Mouse (Mus musculus): ENCODE measurements around the gene Adck2.
A peak's percentile ranks its signal among the peaks of the same experiment; 100 is the strongest.

Gene Adck2

DNA sequence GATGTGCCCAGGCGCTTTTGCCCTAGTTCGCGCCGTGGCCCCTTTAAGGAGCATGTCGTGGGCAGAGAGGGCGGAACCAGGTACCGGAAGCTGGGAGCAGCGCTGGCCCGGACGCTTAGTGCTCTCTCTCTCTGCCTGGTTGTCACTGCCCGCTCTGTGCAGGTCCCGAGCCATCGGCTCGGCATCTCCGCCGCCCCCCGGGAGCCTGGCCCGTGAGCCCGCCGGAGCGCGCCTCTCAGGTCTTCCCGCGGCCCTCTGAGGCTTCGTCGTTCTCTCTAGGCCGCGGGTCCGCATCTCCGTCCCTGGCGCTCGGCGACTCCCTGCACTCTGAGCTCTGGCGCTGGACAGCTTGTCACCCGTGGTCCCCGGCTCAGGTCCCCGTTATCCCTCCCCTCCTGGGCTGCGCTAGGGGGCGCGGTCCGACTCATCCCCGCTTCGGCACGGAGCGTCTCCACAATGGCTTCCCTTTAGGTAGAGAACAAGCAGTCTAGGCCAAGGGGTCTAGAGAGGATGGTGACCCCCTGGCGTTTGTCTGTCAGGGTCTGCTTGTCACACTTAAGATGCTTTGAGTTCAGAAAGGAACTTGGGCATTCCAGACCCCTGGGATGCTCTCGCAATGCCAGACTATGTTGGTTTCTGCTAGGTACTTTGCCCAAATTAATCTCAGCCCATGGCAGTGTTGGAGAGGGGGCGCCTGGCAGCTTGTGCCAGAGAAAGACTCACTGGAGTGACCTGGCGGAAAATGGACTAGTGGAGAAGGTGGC, at the start of gene Adck2:
Gene Adck2, plus strand, starts transcription at position 83 of the 764 bp plus-strand sequence.
- DNase-seq (ENCODE audit: low spot score) = peak; percentile 83

DNA sequence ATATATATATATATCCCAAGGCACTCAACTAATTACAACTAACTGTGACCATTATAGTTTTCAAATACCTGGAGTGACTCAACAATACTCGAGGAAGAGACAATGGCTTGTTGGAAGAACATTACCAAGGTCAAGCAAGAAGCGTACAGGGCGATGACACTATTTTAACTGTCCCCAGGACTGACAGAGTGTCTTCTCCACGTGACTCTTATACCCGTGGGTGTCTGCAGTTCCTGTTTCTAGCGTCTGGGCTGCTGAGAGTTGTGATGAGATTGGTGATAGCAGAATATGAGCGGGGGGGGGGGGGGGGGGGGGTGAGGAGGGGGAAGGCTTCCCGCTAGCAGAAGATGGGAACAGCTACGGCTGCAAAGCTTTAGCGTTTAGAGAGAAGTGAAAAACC, 46.9 kb upstream of the Adck2 start:
- no peak for DNase-seq (ENCODE audit: low spot score)

DNA sequence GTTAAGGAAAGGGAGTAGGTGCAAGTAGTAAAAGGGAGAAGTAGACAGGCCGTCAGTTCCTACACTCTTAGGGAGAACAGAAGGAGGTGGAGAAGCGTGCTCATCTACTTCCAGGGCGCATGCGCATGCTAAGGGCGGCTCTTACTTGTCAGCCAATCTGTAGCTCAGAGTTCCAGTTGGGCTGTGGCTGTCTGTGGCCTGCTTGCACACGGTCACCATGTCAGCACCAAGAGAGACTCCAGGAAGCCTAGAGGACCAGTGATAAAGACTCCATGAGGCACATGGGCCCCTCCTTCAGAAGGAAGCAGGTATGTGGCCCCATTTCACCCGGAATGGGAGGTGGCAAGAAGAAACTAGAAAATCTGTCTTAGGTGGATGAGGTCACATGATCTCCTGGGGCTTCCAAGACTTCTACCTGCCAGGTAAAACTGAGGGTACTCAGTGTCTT, 46.3 kb upstream of the Adck2 start:
- no peak for DNase-seq (ENCODE audit: low spot score)

DNA sequence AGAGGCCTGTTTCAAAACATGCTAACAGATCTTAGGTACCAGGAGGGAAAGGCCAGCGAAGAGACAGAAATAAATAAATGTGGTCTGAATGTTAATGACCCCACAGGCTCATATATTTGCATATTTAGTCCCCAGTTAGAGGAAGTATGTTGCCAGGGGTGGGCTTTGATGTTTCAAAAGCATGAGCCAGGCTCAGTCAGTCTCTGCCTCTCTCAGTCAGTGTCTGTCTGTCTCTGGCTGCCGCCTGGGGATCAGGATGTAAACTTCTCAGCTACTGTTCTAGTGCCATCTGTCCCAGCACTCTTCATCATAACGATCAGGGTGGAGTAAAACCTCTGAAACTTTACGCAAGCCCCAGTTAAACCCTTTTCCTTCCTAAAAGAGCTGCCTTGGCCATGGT, 45.9 kb upstream of the Adck2 start:
- no peak for DNase-seq (ENCODE audit: low spot score)

DNA sequence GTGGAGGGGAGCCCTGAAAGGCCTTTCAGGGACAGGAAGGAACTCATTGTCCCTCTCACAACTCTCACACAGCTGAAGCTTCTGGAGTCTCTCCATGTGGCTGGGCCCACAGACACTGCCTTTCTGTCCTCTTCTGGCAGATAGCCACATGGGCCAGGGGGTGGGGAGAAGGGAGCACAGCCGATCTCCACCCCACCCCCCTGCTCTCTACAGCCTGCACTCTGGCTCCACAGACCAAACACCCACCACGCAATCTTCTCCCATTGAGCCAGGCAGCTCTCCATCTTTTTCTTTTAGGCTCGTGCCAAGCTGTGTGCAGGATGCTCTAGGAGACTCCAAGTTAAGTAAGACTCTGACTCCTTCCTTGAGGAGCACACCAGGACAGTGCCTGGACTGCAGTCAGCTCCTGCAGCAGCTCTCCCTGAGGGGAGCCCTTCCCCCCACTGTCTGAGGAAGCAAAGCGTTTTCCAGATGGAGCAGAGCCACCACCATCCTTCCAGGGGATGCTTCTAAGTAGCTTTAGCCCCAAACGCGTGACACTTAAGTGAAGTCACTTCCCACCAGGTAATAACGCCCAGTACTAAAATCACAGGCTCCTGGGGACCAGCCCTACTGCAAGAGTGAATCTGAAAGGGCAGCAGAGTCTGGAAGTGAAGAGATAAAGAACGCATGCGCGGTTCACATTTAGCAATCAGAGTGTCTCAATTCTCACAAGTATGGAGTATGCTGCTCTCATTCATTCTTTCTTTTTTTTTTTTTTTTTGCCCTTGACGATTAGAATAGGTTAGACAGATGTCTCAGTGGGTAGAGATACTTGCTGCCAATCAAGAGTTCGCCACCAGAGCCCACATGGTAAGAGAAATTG, 44.8 kb upstream of the Adck2 start:
- DNase-seq (ENCODE audit: low spot score) = peak; percentile 65

DNA sequence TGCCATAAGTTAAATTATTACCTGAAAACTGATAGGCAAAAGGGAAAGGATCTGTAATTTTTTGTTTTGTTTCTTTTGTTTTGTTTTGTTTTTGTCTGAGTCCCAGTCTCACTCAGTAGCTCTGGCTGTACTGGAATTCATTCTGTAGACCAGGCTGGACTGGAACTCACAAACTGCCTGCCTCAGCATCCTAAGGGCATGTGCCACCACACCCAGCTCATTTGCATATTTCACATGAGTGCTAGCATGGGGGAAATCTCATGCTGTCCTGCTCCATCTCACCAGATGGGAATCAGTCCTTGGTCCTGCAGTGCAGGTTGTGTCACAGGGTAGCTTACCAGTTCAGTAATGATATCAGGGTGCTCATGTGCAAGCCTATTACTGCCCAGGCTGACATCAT, 38.7 kb upstream of the Adck2 start:
- no peak for DNase-seq (ENCODE audit: low spot score)

DNA sequence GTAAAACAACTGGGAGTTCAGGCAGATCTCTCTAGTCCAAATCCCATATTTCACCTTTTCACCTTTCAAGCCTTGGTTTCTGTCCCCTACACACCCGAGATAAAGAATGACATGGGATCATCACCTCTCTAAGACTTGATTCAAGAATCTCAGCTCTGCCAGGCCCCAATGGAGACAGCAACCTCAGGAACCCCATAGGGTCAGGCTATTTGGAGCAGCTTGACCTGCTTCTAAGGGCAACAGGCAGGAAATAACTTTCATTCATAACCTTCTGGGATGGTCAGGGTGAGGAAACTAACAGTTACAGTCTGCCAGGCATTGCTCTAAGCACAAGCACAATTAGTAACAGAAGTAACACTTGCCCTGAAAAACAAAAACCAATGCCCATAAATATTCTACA, 37.1 kb upstream of the Adck2 start:
- no peak for DNase-seq (ENCODE audit: low spot score)

DNA sequence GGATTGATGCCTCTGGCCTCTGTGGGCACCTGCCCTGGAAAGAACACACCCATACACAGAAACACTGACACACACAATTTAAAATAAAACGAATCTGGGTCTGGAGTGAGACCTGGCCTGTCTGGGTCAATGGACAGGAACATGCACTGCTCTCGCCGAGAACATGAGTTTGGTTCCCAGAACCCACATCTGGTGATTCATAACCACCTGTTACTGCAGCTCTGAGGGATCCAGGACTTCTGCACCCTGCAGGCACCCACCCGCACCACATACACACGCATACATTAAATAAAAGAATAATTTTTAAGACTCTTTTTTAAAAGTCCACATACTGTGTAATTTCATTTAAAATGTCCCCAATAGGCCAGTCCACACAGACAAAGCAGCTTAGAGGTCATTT, 36.4 kb upstream of the Adck2 start:
- DNase-seq (ENCODE audit: low spot score) = no peak

DNA sequence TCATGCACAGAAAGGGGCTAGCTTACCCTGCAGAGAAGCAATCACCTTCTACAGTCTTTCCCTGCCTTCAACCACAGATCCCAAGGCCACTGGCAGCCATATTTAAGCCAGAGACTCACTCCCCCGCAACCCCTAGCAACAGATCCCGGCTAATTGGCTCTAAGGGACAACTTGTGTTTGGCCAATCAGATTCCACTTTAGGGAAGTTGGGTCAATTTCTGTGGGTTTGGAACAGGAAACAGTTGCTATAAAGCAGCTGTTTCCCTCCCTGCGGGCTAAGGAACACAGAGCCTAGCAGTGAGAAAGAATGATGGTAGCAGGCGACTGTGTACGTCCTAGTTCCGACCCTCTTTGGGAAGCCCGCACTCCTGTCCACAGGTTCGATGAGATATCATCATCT, 35.4 kb upstream of the Adck2 start:
- DNase-seq (ENCODE audit: low spot score) = no peak

DNA sequence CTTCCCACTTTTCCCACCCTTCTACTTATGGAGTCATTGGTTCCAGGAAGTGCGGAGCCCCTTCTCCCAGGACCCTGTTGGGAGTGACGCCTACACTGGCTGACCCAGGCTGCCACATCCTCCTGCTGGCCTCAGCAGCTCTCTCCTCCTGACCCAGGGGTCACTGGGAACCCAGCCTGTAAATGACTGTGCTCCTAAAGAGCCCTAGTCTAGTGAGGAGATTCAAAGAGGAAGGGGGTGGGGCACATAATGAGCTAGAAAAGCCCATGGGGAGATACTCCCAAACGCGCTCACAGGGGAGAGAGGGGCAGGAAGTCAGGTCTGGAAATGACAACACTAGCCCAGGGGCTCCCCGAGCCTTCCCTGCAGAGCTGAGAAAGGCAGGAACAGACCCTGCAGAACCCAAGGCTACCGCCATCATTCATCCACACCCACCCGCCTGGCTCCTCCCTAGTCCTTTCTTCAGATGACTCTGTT, 34.0 kb upstream of the Adck2 start:
- DNase-seq (ENCODE audit: low spot score) = peak; percentile 30

DNA sequence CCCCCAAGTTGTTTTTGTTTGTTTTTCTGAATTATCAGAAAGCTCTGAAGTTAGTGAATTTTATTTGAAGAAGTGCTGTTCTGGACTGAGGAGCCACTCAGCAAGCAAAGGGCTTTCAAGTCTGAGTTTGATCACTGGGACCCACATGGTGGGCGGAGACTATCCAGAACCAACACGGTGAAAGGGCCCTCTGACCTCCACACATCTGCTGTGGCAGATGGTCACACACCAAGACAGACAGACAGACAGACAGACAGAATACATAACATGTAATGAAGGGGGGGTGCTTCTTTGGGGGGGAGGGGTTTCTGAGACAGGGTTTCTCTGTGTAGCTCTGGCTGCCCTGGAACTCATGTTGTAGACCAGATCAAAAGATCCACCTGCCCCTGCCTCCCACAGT, 33.1 kb upstream of the Adck2 start:
- no peak for DNase-seq (ENCODE audit: low spot score)

DNA sequence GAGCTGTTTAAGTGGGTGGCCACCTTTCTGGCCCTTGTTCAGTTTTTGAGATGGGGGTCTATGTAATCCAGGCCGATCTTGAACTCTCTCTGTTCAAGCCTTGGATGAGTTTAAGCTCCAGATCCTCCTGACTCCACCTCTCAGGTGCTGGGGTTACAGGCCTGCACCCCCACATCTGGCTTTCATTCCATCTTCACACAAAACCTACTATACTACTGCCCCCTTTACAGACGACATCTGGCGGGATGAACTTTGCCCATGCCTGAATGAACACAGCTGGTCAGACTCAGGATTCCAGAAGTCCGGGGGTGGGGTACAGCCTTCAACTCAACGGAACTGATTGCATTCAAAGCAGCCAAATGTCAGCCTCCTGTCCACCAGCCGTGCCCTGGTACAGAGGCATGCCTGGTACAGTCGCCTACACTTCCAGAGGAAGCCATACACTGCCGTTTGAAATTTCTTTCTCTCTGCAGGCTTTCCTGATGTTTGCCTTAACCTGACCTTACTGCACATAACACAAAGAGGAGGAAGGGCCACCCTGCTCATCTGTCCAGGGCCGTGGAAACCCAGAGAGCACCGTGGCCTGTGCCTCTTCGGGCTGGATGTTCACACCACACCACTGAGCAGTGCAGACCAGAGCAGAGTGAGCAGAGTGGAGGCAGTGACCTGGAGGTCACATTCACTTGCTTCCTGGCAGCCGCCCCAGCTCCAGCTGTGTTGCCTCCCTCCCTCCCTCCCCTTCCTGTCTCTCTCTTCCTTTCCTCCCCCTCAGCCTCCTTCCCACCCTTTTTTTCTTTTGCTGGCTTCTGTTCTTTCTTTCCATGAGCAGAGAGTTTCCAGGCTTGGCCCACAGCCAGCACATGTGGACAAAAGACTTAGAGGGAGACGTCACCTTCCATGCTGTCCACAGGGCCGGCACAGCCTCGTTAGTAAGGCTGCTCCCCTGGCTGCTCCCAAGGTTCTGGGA, 30.8 kb upstream of the Adck2 start:
- peak; percentile 72 for DNase-seq (ENCODE audit: low spot score)

DNA sequence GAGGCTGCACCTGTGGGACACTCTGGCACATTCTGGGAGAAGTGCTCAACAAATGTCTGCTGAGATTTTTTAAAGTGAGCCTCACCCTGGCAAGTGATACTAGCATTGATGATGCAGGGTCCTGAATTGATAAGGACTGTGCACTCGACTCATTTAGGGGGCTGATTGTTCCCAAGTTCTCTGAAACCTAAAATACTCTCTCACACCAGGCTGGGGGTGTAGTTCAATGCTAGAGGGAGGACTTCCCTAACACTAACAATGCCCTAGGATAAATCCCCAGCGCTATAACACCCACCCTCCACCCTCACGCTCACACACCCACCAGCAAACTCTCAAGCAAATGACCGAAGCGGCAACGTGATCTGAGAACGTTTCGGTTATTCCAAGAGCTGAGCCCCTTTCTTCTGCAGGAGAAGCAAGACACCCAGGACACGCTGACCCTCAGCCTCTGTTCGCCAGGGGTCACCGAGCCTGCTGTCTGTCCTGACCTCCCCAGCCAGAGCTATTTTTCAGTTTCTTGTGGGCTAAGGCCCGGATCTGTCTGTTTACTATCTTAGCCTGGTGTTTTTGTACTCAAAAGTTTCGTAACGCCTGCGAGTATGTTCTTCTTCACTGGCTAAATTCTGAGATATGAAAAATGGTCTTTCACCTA, 29.8 kb upstream of the Adck2 start:
- DNase-seq (ENCODE audit: low spot score) = no peak

DNA sequence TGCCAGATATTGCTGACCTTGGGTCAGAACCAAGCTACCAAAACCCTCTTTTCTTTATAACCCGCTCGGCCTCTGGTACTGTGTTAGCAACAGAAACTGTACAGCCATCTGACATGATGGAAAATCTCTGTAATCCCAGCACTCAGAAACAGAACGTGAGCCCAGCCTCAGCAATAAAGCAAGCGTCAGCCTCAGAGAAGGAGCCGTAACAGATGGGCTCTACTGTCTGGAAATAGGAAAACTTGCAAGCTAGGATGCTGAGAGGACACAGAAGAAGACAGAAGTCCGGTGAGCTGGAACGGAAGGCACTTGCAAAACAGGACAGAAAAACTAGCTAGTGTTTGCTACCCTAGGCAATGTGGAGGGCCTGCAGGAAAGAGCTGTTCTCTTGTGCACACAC, 28.2 kb upstream of the Adck2 start:
- DNase-seq (ENCODE audit: low spot score) = no peak

DNA sequence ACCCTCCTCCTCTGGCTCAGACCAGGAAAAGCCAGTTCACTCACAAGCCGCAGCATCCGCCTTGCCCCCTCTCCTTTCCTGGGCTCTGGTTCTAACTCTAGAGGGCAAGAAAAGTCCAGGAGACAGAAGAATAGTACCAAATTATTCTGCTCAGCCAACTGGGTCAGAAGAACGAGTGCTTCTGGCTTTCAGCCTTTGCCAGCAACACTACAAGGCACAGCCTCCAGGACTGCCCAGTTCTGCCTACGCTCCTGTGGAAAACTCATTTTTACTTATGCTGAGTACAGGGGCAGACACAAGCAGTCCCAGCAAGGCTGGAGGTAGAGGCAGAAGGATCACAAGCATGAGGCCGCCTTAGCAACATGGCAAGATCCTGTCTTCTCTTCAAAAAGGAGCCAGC, 25.6 kb upstream of the Adck2 start:
- no peak for DNase-seq (ENCODE audit: low spot score)

DNA sequence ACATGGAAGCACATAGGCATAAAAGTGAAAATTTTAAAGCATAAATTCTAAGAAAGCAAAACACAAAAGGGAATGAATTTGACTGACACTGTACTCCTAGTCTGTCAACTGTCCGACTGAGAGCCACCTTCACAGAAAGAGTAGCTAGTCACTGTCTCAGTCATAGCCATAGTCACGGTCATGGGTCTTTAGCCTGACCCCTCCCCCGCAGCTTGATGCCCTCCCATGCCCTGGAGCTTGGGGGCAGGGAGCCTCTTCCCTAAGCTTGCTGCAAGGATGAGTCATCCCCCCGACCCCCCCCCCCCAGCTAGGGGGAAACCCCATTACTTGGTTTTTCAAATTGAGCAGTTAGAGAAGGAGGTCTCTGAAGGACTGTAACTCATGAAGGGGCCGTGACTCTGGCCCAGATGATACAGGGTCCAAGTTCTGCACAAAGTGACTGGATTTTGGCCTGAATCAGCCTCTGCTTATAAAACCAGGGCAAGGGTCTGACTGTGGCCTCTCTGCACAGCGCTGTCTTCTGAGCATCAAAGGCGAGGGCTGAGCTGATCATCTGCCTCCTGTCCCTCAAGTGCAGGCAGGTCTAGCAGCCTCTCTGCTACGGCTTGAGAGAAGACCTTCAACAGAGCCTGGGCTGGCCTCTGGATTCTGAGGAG, 21.6 kb upstream of the Adck2 start:
- DNase-seq (ENCODE audit: low spot score) = no peak

DNA sequence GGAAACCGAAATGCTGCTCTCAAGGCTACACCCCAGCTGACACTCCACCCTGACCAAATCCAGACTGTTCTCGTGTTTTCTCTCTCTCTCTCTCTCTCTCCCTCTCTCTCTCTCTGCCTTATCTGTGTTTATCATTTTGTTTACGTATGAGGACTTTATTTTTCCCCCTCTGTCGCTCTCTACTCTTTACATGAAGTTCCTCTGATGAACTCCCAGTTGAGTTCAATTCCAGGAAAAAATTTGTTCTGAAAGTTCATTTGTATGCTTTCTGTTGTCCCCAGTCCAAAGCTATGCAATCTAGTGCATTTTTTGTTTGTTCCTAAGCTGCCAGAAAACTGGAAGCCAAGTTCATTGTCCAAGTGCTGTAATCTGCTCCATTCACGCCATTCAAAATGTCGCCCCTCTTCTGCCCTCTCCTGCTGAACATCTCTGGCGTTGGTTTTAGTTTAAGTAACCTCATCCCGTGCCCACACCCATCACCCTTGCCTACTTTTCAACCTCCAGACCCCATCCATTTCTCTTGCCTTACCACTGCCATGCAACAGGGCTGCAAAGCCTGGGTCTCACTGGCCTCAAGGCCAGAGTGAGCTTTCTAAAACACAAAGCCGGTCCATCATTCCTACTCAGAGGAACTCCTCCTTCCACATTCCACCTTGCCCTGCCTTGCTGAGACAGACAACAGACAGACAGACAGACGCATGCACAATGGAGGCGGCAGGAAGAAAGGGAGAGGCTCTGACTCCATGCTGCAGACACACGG, 18.6 kb upstream of the Adck2 start:
- DNase-seq (ENCODE audit: low spot score) = no peak

DNA sequence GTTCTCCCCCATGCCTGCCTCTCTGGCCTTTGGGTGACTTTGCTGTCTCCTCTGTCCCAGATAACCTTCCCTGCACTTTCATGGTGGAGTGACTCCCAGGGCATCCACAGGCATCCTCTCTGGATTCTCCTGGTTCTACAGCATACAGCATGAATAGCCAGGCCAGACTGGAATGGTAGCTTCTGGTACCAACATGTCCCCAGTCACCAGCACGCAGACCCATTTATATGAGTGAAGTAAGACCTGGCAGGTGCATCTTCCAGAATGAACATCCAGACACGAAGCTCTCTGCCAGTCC, 18.1 kb upstream of the Adck2 start:
- no peak for DNase-seq (ENCODE audit: low spot score)

DNA sequence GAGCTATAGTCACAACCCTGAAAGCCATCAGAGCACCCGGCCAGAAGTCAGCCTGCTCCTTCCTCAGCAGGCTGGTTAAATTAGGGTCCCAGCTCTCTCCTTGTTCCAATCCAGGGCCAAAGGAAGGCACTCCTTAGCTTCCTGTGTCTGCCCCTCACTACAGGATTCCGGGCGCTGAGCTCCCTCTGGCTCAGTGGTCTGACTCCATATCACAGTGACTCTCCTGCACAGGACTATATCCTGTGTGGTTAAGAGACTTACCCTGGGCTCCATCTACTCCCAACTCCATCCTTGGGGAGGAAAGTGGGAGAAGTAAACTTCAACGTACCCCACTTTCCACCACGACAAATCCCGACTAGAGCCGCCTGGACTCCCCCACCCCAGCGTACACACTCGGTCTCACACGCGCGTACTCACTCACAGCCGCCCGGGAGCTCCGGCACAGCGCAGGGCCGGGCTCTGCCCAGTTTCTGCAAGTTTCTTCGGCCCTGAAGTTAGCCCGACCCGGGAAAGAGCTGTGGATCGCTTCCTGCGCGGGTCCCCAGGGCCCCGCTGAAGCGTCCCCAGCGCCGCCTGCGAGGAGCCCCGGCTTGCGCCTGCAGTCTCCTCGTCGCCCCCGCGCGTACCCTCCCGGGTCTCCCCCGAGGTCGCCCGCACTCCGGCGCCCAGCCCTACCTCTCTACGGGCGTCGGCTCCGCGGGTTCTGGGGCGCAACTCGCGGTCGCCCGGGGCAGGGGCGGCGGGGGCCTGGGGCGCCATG, 16.6 kb upstream of the Adck2 start:
- no peak for DNase-seq (ENCODE audit: low spot score)

Measured in urinary bladder, postnatal 14 days (tissue).